Mouse (Mus musculus) frontal cortex, postnatal 36 days (tissue): ENCODE results near the gene Muc3.
"Not testable (repeated sequence)": the region's sequence is repeated elsewhere in the genome, so short reads cannot be mapped to it uniquely, and the experiment has no call there.

Experiments
- DNase-seq, 2 experiments: peaks; one replicate each; pipeline ENCODE4 v3.0.0; 2022; ENCODE audit warnings: low spot score in 2 of 2

Muc3 gene

DNA sequence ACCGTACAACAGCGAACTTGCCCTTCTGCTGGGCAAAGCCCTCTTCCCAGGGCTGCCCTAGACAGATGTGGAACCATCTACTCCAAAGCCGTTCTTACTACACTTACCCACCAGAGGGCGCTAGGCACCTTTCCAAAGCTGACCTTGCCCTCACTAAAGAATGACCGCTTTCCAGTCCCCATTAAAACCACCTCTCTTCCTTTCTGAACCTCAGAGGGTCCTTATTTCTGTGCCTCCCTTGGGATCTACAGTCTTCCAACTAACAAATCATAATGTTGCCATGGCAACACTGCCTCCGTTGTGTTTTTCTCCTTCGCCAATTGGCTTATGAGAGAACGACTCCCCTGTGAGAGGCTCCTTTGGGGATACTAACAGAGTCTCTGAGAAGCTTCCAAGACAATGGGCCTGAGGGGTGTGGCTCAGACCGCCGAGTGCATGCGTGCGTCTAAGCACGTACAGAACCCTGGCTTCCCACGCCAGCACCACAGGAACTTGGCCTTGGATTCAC lies 26.4 kb downstream of the Muc3 start:
- DNase-seq = peak; percentile 58 to 65

DNA sequence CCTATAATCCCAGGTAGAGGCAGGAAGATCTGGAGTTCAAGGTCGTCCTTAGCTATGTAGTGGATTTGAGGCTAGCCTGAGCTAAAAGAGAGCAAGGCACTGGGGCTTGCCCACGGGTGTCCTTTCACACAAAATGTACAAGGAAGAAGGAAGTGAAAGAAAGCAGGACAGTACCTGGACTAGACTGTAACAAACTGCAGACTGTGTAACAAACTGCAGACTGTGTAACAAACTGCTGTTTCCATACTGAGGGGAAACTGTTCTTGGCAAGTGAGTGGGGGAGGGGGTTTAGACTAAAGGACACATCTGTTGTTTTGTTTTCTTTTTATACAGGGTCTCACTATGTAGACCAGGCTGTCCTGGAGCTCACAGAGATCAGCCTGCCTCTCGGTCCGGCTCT lies 27.8 kb downstream of the Muc3 start:
- no peak for DNase-seq

- DNase-seq = no peak
These were observed 30.2 kb downstream of the Muc3 start for GRCm38 (mm10) chr5:137118878-137119277.

- not testable (repeated sequence) for DNase-seq
These were observed 31.1 kb downstream of the Muc3 start for GRCm38 (mm10) chr5:137117994-137118393.

DNA sequence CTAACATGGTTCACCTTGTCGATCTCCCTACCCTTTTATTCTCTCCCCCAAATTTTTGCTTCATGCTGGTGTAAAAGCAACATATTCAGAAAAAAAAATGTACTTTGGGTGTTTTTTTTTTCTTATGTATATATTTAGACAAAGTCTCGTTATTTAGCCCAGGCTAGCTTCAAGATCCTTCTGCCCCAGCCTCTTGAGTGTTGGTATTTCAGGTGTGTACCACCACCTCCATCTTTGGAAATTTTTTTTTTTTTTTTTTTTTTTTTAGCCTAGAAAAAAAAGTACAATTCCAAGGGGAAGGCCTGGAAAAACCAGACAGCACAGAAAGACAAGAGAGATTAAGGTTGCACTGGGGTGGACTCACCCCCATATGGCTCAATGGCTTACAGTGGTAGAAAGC lies 32.1 kb downstream of the Muc3 start:
- no peak for DNase-seq

DNA sequence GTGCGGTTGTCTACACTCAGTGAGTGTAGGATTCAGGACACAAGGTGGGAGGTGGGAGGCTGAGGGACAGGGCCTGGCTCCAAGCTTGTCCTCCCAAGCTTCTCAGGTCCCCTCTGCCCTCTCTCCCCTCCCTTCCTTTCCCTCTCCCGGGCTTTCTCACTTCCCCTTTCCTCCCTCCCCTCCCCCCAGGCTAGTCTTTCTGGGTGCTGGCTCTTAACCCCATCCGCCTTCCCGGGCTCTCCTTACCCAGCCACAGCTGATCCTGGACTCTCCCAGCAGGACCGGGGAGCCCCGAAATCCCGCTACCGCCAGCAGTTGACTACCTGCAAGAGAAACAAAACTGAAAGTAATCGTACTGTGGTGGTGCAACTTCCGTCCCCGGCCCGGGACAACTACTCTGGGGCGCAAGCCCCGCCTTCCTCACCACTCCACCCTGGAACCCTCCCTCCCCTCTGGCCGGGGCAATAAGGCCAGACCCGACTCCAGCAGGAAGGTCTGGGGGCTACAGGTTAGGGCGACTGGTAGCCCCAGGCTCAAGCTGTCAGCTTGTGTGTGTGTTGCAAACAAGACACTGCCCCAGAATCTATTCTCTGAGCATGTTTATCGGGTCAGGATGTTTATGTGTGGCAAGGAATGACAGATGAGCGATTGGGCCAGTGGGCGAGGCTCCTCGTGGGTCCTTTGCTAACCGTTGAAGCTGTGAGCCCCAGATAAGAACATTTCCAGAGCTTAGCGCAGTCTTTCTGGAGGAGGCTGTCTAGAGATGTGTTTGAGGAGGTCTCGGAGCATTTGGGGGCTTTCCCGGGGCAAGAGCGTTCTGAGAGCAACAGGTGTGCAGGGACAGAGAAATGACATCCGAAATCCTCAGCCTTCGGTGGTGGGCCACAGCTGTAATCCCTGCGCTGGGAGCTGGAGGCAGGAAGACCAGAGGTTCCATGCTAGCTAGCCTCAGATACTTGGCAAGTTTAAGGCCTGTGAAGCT lies 33.0 kb downstream of the Muc3 start, which contains the start of gene Trim56:
Gene Trim56 (minus strand): TSS at position 344 of the 982 bp plus-strand sequence.
- no peak for DNase-seq

DNA sequence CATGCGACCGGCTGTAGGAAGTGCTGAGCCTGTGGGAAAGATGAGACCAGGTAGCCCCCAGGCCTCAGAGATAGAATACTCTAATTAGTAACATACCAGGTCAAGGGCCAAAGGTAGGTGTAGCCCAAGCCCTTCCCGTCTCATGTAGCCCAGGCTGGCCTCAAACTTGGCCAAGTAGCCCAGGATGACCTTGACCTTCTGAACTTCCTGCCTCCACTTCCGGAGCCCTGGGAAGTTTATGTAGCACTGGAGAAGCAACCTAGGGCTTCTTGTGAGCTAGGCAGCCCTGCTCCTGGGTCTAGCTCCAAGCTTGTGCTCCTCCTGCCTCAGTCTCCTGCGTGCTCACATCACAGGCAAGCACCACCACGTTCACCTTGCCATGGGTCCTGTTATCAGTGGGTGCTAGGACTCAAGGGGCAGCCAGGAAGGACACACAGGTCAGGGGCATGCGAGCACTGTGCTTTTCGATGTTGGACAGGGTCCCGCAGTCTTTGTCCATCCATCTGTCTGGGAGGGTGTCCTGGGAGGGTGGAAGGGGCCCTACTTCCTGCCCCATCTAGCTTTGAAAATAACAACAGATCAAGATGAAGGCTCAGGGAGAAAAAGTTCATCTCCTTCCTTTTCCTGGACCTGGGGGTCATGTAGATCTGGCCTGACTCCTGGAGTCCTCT lies 34.1 kb downstream of the Muc3 start:
- no peak for DNase-seq

- DNase-seq = peak in 1 of 2 experiments; percentile 18
These were observed 37.3 kb downstream of the Muc3 start for GRCm38 (mm10) chr5:137111542-137112408.

GRCm38 (mm10) chr5:137110863-137111262 lies 38.3 kb downstream of the Muc3 start:
- DNase-seq = no peak

GRCm38 (mm10) chr5:137109941-137110593 lies 39.1 kb downstream of the Muc3 start:
- no peak for DNase-seq

- no peak for DNase-seq
These were observed 41.0 kb downstream of the Muc3 start for GRCm38 (mm10) chr5:137108111-137108510.

DNA sequence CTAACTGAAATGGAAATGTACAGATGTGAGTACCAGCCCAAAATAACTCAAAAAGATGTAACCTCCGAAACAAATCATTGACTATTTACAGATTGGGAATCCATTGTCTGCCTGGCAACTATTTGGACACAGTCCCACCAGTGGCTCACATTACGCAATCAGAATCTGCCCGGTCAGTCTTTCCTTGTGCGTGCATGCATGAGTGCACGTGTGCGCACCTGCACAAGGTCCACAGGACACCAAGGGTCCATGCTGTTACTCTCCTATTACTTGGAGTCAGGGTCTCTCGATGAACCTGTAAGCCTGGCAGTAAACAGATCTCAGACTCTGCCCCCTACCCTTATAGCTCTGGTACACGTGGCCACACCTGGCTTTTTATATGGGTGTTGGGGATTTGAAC lies 41.5 kb downstream of the Muc3 start:
- DNase-seq = no peak

GRCm38 (mm10) chr5:137107024-137107423 lies 42.1 kb downstream of the Muc3 start:
- DNase-seq = peak; percentile 86 to 91

- no peak for DNase-seq
These were observed 42.7 kb downstream of the Muc3 start for GRCm38 (mm10) chr5:137106434-137106833.

DNA sequence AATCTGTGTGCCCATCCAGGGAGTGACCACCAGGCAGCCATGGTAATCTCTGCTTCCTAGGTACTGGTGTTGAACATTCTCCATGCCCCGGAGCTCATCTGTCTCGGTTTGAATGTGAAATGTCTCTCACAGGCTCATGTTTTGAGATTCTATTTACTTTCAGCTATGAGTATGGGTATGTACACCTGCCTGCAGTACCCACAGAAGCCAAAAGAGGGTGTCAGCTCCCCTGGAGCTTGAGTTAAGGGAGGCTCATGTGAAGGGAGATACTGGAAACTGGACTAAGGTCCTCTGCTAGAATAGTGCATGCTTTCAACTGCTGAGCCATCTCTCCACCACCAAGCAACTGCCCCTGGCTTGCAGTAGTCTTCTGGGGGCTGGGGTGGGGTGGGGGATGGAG lies 45.2 kb downstream of the Muc3 start:
- DNase-seq = no peak

DNA sequence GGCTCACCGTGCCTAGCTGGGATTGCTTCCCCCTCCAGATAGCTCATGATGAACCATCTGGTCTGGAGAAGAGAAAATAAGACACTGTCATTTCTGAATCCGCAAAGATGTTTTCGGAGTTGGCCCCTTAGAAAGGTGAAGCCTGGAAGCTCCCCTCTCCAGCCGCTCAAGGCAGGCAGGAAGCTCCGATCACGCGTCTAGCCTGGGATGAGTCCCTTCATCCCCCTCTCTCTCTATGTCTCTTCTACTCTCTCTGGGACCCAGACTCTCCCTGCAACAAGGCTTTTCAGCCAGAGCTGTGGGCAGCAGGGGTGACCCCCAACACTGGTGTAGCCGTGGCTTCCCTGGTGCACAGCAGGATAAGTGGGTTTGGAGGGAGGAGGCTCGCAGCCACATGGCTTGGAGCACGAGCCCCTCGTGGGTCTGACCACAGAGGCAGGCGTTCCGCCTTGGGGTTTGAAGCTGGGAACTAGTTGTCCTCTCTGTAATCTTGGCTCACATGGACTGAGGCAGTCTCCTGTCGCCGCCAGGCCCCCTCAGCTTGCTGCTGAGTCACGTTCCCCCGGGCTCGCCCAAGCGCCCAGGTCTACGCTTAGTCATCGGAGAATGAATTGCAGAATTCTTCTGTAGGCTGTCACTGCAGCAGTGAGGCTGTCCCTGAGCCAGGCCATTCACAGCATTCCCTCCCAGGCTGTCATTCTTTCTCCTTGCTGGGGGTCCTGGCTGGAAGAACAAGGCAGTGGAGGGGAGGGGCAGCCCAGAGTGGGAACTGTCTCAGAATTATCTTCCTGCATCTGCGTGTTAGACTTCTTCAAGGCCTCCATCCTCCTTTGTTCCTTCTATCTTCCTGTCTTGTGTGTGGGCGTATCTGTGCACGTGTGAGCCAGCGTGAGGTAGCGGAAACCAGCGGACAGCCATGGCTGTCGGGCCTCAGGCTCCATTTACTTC lies 46.3 kb downstream of the Muc3 start:
- peak; percentile 78 to 79 for DNase-seq

DNA sequence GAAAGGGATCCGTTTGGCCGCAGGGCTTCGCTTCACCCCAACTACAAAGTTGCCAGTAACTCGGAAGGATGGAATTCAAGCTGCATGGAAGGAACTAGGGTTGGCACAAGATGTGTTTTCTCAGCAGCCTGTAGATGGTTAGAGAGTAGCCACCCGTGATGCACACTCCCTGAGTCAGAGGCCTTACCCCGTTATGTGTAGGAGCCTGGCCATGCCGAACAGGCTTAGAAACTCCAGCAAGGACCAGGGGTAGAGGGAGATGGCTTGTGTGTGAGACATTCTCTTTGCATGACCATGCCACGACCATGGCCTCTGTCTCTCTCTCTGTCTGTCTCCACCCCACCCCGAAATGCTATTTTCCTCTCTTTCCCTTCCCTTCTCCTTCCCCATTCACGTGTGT lies 47.0 kb downstream of the Muc3 start:
- DNase-seq = no peak

DNA sequence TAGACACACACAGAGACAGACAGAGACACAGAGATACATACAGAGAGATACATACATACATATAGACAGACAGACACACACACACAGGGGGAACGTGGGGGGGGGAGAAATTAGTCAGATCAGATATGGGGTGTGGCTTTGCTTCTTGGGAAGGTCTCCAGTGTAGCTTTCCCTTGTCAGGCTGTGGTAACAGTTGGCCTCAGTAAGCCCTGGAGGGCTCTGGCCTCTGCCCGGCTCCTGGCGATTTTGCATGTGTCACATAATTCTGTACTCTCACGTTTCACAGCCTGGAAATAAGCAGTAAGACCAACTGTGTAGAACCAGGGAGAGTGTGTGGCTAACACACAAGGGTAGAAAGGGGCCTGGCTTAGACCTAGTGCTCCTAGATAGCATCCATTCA lies 48.5 kb downstream of the Muc3 start:
- DNase-seq = no peak

DNA sequence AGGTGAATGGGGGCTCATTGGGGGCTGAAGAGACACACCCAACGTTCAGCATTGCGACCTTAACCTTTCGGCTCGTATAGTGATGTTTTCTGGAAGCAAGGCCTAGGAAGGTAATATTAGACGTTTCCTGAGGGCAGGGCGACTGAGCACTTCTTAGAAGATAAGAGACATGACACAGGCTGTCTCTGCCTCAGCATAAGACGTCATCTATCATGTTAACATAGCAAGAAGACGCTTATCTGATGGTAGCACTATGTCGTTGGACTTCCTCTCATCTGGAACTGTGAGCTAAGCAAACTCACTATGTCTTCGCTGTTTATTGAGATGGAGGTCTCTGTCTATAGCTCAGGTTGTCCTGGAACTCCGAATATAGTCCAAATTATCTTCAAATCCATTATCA lies 50.7 kb downstream of the Muc3 start:
- no peak for DNase-seq

DNA sequence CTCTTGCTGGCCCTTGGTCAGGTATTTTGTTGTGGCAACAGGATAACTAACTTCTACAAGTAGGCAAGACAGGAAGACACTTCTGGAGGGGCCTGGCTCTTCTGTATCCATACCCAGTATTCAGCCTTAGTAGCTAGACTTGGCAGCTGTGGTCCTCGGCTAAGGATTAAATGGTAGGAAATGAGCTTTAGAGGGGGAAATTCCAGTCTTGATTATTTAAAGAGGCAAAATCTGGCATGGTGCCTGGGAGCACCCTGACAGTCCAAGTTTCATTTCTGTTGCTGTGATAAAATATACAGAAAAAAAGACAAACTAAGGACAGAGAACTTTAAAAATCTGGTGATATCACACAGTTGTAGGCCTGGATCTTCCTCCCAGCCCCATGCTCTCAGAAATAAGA lies 53.1 kb downstream of the Muc3 start:
- peak; percentile 40 to 71 for DNase-seq
